Mouse (Mus musculus) small intestine, adult 2 months (tissue): Measurements from ENCODE around the gene Gtf2i.

Experiments used
- CTCF ChIP-seq: fragments of 200-500 bp; IDR thresholded peaks from 2 replicates; pipeline ENCODE4 v1.5.1; 2012; ENCODE audit warnings: low read depth, mild to moderate bottlenecking, control low read depth, inconsistent platforms, low read length, moderate library complexity, mixed read lengths; ENCODE audit not compliant: insufficient replicate concordance, insufficient read length; ENCODE audit errors: extremely low read depth
- POLR2A ChIP-seq: fragments of 200-500 bp; IDR thresholded peaks from 2 replicates; pipeline ENCODE4 v1.6.1; 2012; ENCODE audit warnings: low read depth, mild to moderate bottlenecking, control low read depth, inconsistent platforms, low read length, moderate library complexity

GRCm38 (mm10) chr5:134272761-134273160, 41.8 kb downstream of the Gtf2i start:
- TF ChIP-seq CTCF: no peak
- TF ChIP-seq POLR2A: no peak
